Mouse (Mus musculus) spleen, adult 2 months (tissue): ENCODE results near the gene Sigirr.

Experiments
- CTCF ChIP-seq: fragments of 200-500 bp; IDR thresholded peaks from 2 replicates; pipeline ENCODE4 v1.5.1; 2011; ENCODE audit warnings: mild to moderate bottlenecking, inconsistent platforms; ENCODE audit not compliant: insufficient read depth, insufficient read length, insufficient replicate concordance; ENCODE audit errors: extremely low read depth
- POLR2A ChIP-seq: fragments of 200-500 bp; IDR thresholded peaks from 2 replicates; pipeline ENCODE4 v1.6.1; 2011; ENCODE audit warnings: low read depth, low read length, inconsistent platforms

- TF ChIP-seq CTCF (no peak), POLR2A (no peak)
These were observed 57.8 kb downstream of the Sigirr start for GRCm38 (mm10) chr7:141042539-141042938.
